Mouse (Mus musculus): Measurements from ENCODE around the gene Snx29. TPM values are rescaled to one million over a fixed set of nuclear protein-coding genes. Genes with fewer than 3 reads are reported as not detected.
"Not testable (repeated sequence)": the region's sequence is repeated elsewhere in the genome, so short reads cannot be mapped to it uniquely, and the experiment has no call there.

The Snx29 gene
- total RNA-seq, 2 experiments from 2014 or later = 25.0 to 31.5 TPM

DNA sequence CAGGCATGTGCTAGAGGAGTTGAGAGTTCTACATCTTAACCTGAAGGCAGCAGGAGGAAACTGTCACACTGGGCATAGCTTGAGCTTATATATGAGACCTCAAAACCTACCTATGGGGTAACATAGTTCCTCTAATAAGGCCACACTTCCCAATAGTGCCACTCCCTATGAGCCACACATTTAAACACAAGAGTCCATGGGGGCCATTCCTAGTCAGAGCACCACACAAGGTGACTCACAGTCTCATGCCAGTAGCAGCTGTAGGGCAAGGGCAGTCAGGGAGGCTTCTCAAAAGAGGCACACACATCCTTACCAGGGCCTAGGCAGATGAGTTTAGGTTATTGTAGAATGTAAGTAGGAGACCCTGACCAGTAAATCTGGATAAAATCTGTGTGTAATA, 119.8 kb downstream of the Snx29 start:
- no peak for DNase-seq (ENCODE audit: extremely low spot score in 1 of 2, low spot score in 1 of 2)

DNA sequence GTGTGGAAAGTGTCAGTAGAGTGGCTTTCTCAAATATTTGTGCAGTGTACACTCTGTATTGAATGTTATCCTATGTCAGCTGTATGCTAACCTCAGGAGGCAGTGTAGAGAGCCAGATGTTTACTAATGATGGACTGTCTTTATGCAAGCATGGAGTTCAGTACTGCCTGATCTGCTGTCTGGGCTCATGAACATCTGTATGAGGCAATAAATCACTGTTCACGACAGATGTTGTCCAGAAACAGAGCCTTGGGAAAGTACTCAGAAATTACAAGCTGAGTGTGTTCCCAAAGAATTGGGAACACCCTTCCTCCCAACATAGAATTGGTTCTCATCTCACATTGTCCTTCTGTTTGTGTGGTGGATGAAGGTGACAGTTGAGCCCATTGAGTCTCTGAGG, 121.9 kb downstream of the Snx29 start:
- DNase-seq (ENCODE audit: extremely low spot score in 1 of 2, low spot score in 1 of 2) = no peak

DNA sequence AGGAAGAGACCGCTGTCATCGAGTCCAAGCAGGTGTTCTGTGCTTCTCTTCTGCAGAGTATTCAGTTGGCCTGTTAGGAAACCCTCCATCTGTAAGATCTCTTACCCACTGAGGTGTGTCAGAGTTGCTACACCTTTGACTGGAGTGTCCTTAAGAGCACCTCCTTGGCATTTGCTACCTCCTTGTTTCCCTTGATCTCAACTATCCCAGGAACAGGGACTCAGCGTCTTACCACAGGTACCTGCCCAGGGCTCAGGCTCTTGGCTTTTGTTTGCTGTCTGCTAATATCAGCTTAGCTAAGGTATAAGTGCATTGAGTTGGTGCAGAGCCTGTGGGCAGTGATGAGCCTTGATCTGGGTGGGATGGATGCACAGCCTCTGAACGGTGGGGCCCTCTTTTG, 124.3 kb downstream of the Snx29 start:
- no peak for DNase-seq (ENCODE audit: extremely low spot score in 1 of 2, low spot score in 1 of 2)

DNA sequence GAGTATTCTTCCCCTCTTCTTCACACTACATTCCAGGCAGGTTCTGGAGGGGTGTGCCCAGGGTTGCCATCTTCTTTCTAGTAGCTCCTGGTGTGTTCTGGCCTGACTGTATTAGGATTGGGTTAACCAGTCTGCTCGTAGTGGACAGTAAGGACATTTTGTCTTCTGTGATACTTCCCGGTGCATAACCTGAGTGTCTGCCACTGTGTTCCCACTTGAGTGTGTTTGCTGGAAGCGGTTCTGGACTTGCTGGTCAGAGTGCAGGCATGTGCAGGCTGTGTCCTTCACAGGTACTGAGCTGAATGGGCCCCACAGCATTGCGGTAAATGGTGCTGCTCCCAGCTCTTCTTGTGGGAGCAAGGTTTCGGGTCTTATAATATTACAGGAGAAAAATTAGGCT, 125.2 kb downstream of the Snx29 start:
- DNase-seq (ENCODE audit: extremely low spot score in 1 of 2, low spot score in 1 of 2) = no peak

DNA sequence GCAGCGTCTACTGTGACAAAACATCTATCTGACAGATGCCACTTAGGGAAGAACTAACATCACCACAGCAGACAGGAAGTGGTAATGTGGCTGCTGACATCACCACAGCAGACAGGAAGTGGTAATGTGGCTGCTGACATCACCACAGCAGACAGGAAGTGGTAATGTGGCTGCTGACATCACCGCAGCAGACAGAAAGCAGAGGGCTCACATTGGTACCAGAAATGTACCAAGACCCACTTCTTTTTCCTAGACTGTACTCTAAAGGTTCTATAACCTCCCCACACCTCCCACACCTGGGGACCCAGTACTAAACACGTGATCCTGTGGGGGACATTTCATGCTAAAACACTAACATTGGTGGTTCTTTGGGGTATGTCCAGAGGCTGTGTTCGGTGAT, 126.0 kb downstream of the Snx29 start:
- DNase-seq (ENCODE audit: extremely low spot score in 1 of 2, low spot score in 1 of 2) = not testable (repeated sequence)

DNA sequence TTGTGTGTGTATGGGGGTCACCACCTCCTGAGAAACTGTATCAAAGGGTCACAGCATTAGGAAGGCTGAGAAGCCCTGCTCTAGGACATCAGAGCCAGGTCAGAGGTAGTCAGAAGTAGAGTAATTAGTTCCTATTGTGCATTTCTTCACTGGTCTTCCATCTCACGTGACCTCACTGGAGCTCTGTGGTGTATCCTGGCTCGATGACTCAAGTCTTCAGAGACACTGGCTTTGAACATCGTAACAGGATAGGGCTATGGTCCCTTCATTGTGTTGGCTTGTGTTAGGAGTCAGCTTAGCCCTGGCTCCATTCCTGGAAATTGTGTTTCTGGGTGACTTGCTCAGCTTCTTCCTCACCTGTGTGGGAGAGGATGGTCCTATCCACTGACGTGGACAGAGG, 126.6 kb downstream of the Snx29 start:
- DNase-seq (ENCODE audit: extremely low spot score in 1 of 2, low spot score in 1 of 2) = no peak

DNA sequence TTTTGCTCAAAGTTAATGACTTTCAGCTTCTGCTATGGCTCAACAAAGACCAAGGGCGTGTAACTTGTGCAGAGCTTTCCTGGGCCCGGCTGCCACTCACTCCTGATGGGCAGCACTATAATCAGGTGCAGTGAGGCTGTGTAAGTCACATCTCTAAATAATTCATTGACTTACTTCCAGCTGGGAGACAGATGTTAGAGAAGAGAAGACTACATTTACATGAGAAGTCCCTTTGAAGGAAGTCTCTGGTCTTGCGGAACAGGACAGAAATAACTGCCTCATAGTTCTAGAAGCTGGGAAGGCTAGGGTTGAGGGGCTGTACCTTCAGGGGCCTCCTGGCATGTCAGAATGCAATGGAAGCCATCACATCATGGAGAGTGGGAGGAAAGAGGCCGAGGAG, 127.9 kb downstream of the Snx29 start:
- no peak for DNase-seq (ENCODE audit: extremely low spot score in 1 of 2, low spot score in 1 of 2)

DNA sequence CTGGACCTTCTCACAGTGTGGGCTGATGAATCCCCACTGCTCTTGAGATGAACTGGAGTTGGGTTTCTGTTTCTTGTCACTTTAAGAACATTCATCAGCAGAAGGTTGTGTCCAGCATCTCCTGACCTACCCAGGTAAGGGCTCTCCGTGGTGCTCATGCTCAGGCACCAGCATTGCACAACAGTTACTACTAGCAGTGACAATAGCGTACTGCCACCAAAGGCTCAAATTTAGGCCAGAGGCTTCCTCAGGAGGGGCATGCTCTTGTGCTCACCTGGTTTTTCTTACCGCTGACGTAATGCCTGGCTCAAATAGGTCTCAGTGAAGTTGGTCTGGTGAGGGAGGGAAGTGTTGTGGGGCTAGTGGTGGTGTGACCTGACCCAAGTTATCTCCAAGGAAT, 132.2 kb downstream of the Snx29 start:
- no peak for DNase-seq (ENCODE audit: extremely low spot score in 1 of 2, low spot score in 1 of 2)

DNA sequence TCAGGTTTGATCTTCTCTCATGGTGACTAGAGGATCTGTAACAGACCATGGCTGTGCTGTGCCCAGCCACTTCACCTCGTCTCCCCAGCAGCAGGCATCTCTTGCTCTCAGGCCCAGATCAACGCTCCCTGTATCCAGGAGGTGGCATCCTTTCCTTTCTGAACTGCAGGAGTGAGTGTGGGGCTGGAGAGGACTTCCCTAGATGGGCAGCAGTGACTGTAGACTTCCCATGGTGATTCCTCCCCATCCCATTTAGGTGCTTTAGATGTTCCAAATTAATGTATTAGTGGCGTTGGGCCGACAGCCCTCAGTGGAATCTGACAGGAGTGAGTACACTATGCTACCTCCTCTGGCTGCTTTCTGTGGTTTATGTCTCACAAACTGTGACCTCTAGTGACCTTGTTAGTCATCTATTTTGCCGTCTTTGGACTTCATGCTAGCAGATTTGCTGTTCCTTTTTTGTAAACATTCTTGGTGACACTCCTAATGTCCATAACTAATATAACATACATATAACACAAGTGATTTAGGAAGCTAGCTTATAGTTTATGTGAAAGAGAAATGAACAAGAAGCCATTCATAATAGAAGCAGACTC, 132.9 kb downstream of the Snx29 start:
- DNase-seq (ENCODE audit: extremely low spot score in 1 of 2, low spot score in 1 of 2) = peak in 1 of 2 experiments; percentile 17

DNA sequence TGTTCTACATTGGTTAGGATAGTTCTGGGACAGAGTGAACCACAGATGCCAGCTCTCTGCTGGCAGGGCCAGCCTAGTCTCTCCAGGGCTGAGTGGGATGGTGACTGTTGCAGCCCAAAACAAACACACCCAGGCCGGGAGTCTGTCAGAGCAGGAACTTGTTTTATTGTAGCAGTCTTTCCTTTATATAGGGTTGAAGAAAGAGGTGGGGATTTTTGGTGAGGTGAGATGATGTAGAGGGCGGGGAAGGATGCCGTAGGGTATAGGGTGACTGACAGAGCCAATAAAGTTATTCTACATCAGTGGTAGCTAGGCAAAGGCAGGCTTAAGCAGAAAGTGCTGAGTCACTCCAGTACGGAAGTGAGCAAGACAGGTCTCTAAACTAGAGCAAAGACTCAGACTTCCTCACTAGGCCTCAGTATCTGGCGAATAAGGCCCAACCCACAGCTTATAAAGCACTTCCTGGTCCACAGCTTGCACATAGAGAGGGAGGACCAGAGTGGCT, 133.5 kb downstream of the Snx29 start:
- no peak for DNase-seq (ENCODE audit: extremely low spot score in 1 of 2, low spot score in 1 of 2)

DNA sequence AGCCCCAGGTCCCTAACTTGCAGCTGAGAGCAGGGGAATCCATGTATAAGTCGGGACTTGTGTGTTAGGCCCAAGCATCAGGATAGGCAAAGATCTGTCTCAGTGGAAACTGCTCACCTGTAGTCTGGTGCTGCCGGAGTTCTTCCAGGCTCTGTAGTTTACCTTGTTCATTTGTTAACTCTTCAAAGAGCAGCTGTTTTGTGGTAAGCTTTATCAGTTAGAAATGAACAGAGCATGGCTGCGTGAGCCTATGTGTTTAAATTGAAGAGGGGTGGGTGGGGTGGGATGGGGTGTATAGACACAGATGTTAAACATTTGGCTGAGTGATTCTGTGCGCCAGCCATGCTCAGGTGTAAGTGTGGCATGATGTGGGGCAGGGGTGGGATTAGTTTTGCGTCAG, 134.4 kb downstream of the Snx29 start:
- no peak for DNase-seq (ENCODE audit: extremely low spot score in 1 of 2, low spot score in 1 of 2)

DNA sequence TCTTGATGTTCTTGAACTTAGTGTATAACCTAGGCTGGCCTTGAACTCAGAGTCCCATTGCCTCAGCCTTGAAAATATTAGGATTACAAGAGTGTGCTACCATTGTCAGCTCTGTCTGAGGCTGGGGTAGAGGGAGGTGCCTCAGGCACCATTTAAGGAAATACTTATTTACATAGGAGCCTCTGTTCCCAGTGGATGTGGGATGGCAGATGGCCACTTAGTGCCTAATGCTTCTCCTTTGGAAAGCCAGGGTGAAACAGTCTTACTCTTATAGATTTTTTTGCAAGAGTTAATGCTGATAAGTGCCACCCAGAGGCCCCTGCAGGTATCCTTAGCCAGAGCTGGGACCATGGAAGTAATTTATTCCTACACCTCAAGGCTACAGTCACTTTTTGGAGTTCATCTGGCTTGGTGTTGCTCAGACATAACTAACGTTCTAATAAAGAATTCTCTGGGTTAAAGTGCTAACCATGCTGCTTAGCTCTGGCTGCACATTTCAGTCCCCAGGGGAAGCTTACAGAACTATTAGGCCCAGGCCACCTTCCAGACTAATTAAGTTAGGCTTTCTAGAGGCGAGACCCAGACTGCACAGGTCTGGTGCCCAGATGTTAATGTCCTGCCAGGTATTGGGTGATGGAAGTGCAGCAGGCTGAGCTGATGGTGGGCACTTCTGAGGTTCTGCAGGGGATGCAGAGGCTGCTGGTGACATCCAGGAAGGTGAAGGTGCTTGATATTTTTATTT, 135.1 kb downstream of the Snx29 start:
- DNase-seq (ENCODE audit: extremely low spot score in 1 of 2, low spot score in 1 of 2) = no peak

DNA sequence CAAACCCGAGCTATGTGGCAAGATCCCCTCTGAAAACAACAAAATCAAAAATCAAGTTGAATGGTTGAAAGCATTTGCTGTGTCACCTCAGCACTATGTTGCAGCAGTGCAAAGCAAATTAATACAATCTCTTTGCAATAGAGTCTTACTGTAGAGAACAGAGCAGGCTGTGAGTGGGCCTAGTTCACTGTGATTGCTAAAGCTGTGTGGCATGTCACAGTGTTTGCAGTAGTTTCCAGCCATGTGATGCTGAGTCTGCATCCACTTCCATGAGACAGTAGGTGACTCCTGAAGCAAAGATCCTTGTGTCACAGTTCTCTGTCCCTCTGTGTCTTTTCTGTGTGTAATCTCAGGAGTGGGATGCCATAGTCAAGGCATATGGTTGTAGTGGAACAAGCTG, 137.5 kb downstream of the Snx29 start:
- DNase-seq (ENCODE audit: extremely low spot score in 1 of 2, low spot score in 1 of 2) = no peak

DNA sequence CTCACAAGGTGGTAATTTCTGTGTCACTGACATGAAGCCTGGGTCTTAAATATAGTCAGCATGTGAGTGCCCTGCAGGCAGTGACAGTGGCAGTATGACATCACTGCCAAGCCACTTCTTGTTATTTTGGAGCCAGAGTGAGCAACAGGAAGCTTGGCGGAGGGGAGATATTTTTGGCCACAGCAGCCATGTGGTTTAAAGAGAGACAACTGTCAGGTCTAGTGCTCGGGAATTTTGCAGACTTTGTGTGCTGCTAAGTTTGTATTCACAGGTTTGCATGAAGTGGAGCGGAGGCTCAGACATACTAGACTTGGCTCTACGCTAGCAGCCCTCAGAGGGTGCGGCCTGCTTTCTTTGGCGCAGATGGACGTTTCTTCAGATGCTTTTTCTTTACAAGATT, 138.9 kb downstream of the Snx29 start:
- DNase-seq (ENCODE audit: extremely low spot score in 1 of 2, low spot score in 1 of 2) = no peak

DNA sequence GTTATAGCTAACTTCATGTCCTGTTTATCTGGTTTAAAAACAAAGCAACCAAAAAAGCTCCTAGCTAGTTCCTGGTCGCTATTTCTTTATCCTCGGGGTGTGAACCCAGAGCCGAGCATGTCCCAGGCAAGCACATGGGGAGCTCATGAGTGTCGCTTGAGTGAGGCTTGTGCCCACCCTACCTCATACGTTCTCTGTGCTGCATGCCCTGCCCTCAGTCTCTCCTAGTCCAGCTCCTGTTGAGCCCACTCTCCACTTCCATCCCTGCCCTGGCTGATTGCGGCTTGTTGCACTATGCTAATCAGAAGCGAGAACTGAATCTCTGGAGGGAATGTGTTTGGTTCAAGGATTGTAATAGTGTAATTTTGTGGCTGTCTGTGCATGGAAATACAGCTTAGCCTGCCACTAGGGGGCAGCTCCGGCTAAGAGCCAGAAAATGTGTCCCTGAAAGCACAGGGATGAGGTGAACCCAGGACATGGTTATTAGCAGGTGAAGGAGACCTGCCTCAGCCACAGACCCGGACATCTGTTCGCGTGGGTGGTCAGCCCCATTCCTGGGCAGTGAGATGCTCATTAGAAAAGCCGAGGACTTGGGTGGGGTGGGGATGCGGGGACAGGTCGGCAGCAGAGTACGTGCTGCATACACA, 145.9 kb downstream of the Snx29 start:
- peak; percentile 63 to 82 for DNase-seq (ENCODE audit: extremely low spot score in 1 of 2, low spot score in 1 of 2)

DNA sequence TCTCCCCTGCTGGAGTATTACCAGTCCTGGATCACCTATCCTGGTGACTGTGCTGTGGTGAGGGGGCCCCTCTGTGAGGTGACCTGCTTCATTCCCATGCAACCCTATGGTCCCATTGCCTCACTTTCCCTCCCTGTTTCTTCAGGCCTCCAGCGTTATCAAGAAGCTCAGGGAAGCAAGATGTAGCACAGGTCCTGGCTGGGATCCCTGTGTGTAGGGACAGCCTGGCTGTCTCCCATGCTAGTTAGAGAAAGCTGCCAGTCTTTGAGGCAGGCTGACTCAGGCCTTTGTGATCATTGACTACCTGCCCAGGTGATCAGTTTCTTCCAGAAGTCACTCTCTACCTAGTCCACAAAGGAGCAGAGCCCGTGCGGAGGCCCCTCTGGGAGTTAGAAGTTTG, 146.8 kb downstream of the Snx29 start:
- no peak for DNase-seq (ENCODE audit: extremely low spot score in 1 of 2, low spot score in 1 of 2)

DNA sequence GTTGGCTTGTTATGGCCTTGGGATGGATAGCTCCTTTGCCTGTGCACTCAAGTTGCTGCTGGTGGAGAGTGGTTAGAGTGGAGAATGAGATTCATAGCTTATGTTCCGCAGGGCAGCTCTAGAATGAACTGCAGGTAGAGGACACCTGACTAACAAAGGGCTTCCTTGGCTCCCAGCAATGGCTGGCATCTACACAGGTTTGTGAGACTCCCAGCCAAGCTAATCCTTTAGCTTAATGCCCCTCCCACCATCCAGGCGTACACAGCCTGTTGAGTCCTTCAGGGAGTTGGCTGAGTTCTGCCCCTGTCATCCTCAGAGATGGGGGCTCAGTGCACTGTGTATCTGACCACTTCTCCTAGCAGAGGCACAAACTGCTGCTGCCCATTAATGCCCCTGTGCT, 148.5 kb downstream of the Snx29 start:
- no peak for DNase-seq (ENCODE audit: extremely low spot score in 1 of 2, low spot score in 1 of 2)

DNA sequence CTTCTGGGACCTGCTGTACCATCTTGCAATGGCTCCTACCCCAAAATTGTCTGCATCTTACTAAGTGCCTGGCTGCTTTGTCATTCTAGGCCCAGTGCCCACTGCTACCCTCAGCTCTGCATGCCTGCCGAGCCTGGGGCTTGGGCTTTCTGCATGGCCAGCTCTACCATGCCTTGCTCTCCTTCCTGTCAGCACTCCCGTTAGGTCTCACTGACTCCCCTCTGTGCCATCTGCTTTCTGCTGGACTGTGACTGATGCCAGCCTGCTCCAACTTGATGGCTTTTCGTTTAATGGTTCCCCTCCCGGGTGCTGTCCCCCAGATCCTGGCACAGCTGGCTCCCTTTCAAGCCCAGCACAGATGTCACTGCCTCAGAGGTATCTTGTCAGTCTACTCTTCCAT, 150.1 kb downstream of the Snx29 start:
- DNase-seq (ENCODE audit: extremely low spot score in 1 of 2, low spot score in 1 of 2) = no peak

DNA sequence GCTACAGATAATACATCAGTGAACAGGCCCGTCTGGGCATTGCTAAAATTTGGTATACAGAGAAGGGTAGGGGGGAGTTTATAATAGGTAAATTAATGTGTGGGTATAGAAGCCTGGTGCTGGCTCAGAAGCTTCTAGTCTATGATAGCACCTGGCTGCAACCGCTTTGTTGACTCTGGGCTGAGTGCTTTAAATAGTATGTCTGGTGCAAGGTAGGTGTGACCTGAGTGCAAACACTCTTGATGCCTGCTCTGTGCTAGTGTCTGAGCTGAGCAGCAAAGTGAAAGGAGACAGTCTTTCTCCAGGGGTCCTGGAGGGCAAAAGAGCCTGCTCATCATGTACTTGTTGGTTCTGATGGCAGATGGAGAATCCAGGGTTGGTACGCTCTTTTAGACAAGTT, 150.8 kb downstream of the Snx29 start:
- no peak for DNase-seq (ENCODE audit: extremely low spot score in 1 of 2, low spot score in 1 of 2)

DNA sequence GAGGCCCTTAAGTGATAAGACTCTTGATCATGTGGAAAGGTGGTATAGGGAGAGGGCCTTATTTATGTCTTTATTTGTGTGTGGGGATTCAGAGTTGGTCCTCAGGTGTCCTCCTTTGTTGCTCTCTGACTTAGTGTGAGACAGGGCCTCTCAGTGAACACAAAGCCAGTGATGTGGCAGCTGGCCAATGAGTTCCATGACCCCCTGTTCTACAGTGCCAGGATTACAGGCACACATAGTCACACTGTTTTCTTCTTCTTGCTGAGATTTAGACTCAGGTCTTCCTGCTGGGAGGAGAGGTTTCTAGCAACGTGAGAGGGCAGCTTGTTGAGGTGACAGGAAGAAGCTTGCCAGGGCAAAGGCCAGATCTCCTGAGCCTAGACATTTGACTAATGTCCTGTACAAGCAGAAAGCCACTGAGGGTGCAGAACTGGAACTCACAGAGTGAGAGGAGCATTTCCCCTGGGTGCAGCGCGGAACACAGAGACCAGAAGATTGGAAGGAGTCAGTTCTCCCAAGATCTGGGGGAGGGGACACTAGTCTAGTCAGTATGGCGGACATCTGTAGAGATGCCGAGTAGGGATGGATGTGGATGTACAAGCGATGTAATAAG, 151.3 kb downstream of the Snx29 start:
- DNase-seq (ENCODE audit: extremely low spot score in 1 of 2, low spot score in 1 of 2) = no peak
